Mouse (Mus musculus): ENCODE measurements at regions not wholly inside any gene's neighbourhood (a gene's known extent, or its start where the extent isn't known, plus 50 kb on each side); places are given as distances from the start of the nearest gene placed in this dataset.

DNA sequence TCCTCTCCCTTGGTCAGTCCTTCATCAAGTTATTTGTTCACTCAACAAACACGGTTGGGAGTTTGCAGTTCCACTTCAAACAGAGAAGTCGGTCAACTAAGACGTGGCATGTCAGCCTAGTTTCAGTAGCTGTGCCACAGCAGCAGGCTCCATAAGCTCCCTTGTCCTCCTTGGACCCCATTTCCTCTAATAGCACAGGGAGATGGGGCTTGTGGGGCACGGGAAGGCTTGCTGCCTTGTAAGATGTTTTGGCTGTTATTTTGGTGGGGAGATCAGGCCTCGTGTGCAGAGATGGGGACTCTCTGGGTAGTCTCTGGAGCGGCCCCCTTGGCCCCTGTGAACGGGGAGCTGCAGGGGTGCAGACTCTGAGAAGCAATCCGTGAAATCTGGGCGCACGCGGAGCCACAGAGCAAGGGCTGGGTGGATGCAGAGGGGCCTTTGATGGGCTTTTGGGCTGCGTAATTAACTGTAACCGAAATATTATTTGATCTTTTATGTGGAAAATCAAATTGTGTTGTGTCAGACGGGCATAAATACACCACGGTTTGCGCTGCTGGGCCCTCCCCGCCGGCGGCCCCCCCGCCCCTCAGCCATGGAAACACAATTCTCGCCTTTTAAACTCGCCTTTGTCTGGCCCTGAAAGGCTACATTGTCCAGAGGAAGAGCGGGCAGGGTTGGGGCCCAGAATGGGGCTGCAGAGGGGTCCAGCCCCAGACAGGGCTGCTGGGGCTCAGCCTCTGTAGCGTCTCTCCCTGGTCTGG, 137.6 kb downstream of the Mn1 start:
- WGBS, result 5% methylated on average over 24 of the region's 24 CpGs
- no peaks in the 10 kb centered on the region; the same call in 1 of the 2 replicates for H3K9me3 ChIP-seq
- peak; percentile 92 for ATAC-seq (ENCODE audit: low FRiP score)
- no peaks in the 10 kb centered on the region for H3K36me3 ChIP-seq (replicated peaks)
- peak overlapping the region; percentile 94 for H3K27ac ChIP-seq
- peak overlapping the region; percentile 40 for H3K9ac ChIP-seq
- peak overlapping the region; percentile 37 for H3K4me2 ChIP-seq
- peaks cover 43% of the 10 kb centered on the region for H3K4me1 ChIP-seq
- no peaks in the 10 kb centered on the region for H3K27me3 ChIP-seq
- no peak overlapping the region for H3K4me3 ChIP-seq (replicated peaks)

- ATAC-seq (ENCODE audit: low FRiP score), result peak; percentile 44
- peaks cover 49% of the 10 kb centered on the region for H3K4me1 ChIP-seq
- peak overlapping the region; percentile 40 for H3K9ac ChIP-seq
- H3K9me3 ChIP-seq, result no peaks in the 10 kb centered on the region; the same call in 1 of the 2 replicates
- peak overlapping the region; percentile 37 for H3K4me2 ChIP-seq
- peak overlapping the region; percentile 94 for H3K27ac ChIP-seq
- WGBS, result 5% methylated on average over 2 of the region's 5 CpGs
- H3K4me3 ChIP-seq (replicated peaks), result no peak overlapping the region
- no peaks in the 10 kb centered on the region for H3K36me3 ChIP-seq (replicated peaks)
- no peaks in the 10 kb centered on the region for H3K27me3 ChIP-seq
Observed at GRCm38 (mm10) chr5:111555312-111555957, 138.3 kb downstream of the Mn1 start.

GRCm38 (mm10) chr5:111555981-111556380, 138.8 kb downstream of the Mn1 start:
- Histone ChIP-seq H3K27ac (peak overlapping the region; percentile 94), H3K4me3 (replicated peaks) (no peak overlapping the region), H3K4me2 (no peak overlapping the region), H3K27me3 (no peaks in the 10 kb centered on the region), H3K4me1 (peaks cover 51% of the 10 kb centered on the region), H3K36me3 (replicated peaks) (no peaks in the 10 kb centered on the region), H3K9ac (no peak overlapping the region), H3K9me3 (no peaks in the 10 kb centered on the region; the same call in 1 of the 2 replicates)
- no peak for ATAC-seq (ENCODE audit: low FRiP score)
- 57% methylated on average over 7 of the region's 7 CpGs for WGBS

- Histone ChIP-seq H3K27ac (no peak overlapping the region), H3K9me3 (no peaks in the 10 kb centered on the region; the same call in 1 of the 2 replicates), H3K4me3 (replicated peaks) (no peak overlapping the region), H3K9ac (no peak overlapping the region), H3K36me3 (replicated peaks) (no peaks in the 10 kb centered on the region), H3K4me1 (peaks cover 38% of the 10 kb centered on the region), H3K4me2 (no peak overlapping the region), H3K27me3 (no peaks in the 10 kb centered on the region)
- WGBS, result 56% methylated on average over 9 of the region's 9 CpGs
- no peak for ATAC-seq (ENCODE audit: low FRiP score)
Observed at GRCm38 (mm10) chr5:111560432-111560831, 143.3 kb downstream of the Mn1 start.

DNA sequence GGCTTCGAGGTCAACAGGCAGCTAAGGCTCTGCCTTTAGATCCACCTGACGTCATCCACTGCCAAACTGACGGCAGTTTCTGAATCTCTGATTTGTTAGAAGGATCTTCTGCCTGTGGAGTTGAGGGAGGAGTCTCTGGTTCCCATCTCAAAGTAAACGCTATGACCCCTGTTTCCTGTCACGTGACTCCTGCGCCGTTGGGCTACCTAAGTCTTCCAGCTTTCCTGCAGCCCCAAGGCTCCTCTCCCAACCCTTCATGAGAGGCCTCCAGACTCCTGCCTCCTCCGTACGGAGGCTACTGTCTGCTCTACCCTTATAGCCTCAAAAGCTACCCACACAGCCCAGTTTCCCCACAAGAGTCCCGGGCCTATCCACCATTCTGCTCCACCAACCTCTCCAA, 144.1 kb downstream of the Mn1 start:
- no peak overlapping the region for H3K4me2 ChIP-seq
- no peak overlapping the region for H3K9ac ChIP-seq
- H3K36me3 ChIP-seq (replicated peaks), result no peaks in the 10 kb centered on the region
- H3K27me3 ChIP-seq, result no peaks in the 10 kb centered on the region
- H3K4me3 ChIP-seq (replicated peaks), result no peak overlapping the region
- H3K9me3 ChIP-seq, result no peaks in the 10 kb centered on the region; the same call in 1 of the 2 replicates
- H3K4me1 ChIP-seq, result peaks cover 29% of the 10 kb centered on the region
- 83% methylated on average over 10 of the region's 10 CpGs for WGBS
- H3K27ac ChIP-seq, result no peak overlapping the region
- no peak for ATAC-seq (ENCODE audit: low FRiP score)

DNA sequence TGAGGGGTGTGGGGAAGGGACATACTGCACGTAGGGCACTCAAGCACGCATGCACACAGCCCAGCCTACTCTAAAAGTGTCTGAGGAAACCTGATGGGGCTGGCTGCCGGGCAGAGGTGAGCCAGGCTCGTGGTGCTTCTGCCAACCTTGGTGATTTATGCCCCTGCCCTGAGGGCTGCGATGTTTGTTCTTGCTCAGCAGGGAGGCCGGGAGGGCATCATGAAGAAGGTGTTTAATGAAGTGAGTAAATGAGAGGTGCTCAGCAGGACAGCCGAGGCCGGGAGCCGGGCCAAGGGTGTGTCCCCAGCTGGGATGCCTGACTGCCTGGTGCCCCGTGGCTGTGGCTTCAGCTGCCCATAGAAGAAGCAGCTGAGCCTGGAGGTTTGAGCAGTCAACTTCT, 153.7 kb downstream of the Mn1 start:
- 19% methylated on average over 10 of the region's 10 CpGs for WGBS
- 0 out of 2 replicates have a peak overlapping the region, but pooled peaks have one; percentile 36 for H3K27ac ChIP-seq
- no peak overlapping the region; the same call in 1 of the 2 replicates for H3K9ac ChIP-seq
- H3K27me3 ChIP-seq, result peaks cover 13% of the 10 kb centered on the region; the same call in 1 of the 2 replicates
- no peak overlapping the region for H3K4me2 ChIP-seq
- no peak overlapping the region for H3K4me3 ChIP-seq (replicated peaks)
- no peaks in the 10 kb centered on the region for H3K9me3 ChIP-seq
- no peaks in the 10 kb centered on the region for H3K36me3 ChIP-seq (replicated peaks)
- ATAC-seq (ENCODE audit: low FRiP score), result no peak
- H3K4me1 ChIP-seq, result peaks cover 37% of the 10 kb centered on the region

- 0 out of 2 replicates have a peak, but pooled peaks have one; percentile 34 for ATAC-seq (ENCODE audit: low FRiP score)
- H3K9me3 ChIP-seq, result no peaks in the 10 kb centered on the region
- 0 out of 2 replicates have a peak overlapping the region, but pooled peaks have one; percentile 2 for H3K4me2 ChIP-seq
- H3K4me1 ChIP-seq, result peaks cover 61% of the 10 kb centered on the region
- H3K36me3 ChIP-seq (replicated peaks), result no peaks in the 10 kb centered on the region
- no peak overlapping the region for H3K9ac ChIP-seq
- WGBS, result 21% methylated on average over 13 of the region's 13 CpGs
- no peak overlapping the region for H3K27ac ChIP-seq
- peaks cover 13% of the 10 kb centered on the region; the same call in 1 of the 2 replicates for H3K27me3 ChIP-seq
- no peak overlapping the region for H3K4me3 ChIP-seq (replicated peaks)
Observed at GRCm38 (mm10) chr5:111573265-111573873, 156.2 kb downstream of the Mn1 start.

GRCm38 (mm10) chr5:111574219-111574840, 157.2 kb downstream of the Mn1 start:
- peaks cover 13% of the 10 kb centered on the region; the same call in 1 of the 2 replicates for H3K27me3 ChIP-seq
- H3K4me3 ChIP-seq (replicated peaks), result no peak overlapping the region
- H3K4me2 ChIP-seq, result no peak overlapping the region
- 22% methylated on average over 8 of the region's 8 CpGs for WGBS
- no peak for ATAC-seq (ENCODE audit: low FRiP score)
- H3K36me3 ChIP-seq (replicated peaks), result no peaks in the 10 kb centered on the region
- peak overlapping the region; percentile 38; the same call in 1 of the 2 replicates for H3K9ac ChIP-seq
- H3K4me1 ChIP-seq, result peaks cover 71% of the 10 kb centered on the region
- no peaks in the 10 kb centered on the region for H3K9me3 ChIP-seq
- peak overlapping the region; percentile 25; the same call in 1 of the 2 replicates for H3K27ac ChIP-seq

DNA sequence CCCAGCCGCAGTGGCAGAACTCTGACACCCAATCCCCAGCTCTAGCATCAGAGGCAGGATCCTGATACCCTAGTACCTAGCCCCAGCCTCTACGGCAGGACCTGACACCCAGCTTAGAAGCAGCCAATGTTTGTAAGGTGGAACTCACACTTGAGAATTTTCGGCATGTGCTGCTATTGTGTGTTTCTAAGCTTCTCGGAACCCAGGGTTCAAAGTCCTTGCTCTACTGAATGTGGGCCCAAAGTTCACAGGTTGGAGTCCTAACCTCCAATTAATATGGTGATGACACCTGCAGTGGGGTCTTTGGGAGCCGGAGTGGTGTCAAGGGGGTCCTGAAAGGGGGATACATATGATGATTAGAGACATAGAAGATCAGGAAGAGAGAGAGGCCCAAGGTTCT, 158.2 kb downstream of the Mn1 start:
- WGBS, result 80% methylated on average over 5 of the region's 5 CpGs
- no peak overlapping the region for H3K27ac ChIP-seq

GRCm38 (mm10) chr5:111577441-111577840, 156.3 kb upstream of the Gm26897 start:
- Histone ChIP-seq H3K27me3 (peaks cover 13% of the 10 kb centered on the region; the same call in 1 of the 2 replicates), H3K4me2 (no peak overlapping the region), H3K9ac (no peak overlapping the region), H3K4me1 (peaks cover 91% of the 10 kb centered on the region), H3K27ac (peak overlapping the region; percentile 90), H3K36me3 (replicated peaks) (no peaks in the 10 kb centered on the region), H3K9me3 (no peaks in the 10 kb centered on the region), H3K4me3 (replicated peaks) (no peak overlapping the region)
- ATAC-seq (ENCODE audit: low FRiP score), result no peak
- 33% methylated on average over 5 of the region's 5 CpGs for WGBS

More for the DNA sequence above, 158.2 kb downstream of the Mn1 start:
- peaks cover 13% of the 10 kb centered on the region; the same call in 1 of the 2 replicates for H3K27me3 ChIP-seq
- H3K4me1 ChIP-seq, result peaks cover 80% of the 10 kb centered on the region
- H3K4me3 ChIP-seq (replicated peaks), result no peak overlapping the region
- no peak overlapping the region for H3K4me2 ChIP-seq
- no peak overlapping the region for H3K9ac ChIP-seq
- ATAC-seq (ENCODE audit: low FRiP score), result no peak
- no peaks in the 10 kb centered on the region for H3K36me3 ChIP-seq (replicated peaks)
- H3K9me3 ChIP-seq, result no peaks in the 10 kb centered on the region

- Histone ChIP-seq H3K9ac (no peak overlapping the region), H3K36me3 (replicated peaks) (no peaks in the 10 kb centered on the region), H3K9me3 (no peaks in the 10 kb centered on the region), H3K4me2 (no peak overlapping the region), H3K4me1 (peaks cover 95% of the 10 kb centered on the region), H3K27ac (peak overlapping the region; percentile 90), H3K27me3 (peaks cover 11% of the 10 kb centered on the region; the same call in 1 of the 2 replicates), H3K4me3 (replicated peaks) (no peak overlapping the region)
- WGBS, result 56% methylated on average over 5 of the region's 5 CpGs
- no peak for ATAC-seq (ENCODE audit: low FRiP score)
Observed at GRCm38 (mm10) chr5:111578088-111578487, 155.6 kb upstream of the Gm26897 start.
